Mouse (Mus musculus) megakaryocyte, embryonic 14.5 days (primary cell): ENCODE measurements at regions not wholly inside any gene's neighbourhood (a gene's known extent, or its start where the extent isn't known, plus 50 kb on each side); places are given as distances from the start of the nearest gene placed in this dataset.

Experiments
- FLI1 ChIP-seq: IDR thresholded peaks from 2 replicates; pipeline ENCODE4 v1.6.1; 2012; ENCODE audit warnings: low read length, inconsistent platforms, mixed read lengths
- GATA1 ChIP-seq: IDR thresholded peaks from 3 replicates; pipeline ENCODE4 v1.6.1; 2012; ENCODE audit warnings: mixed read lengths, low read length, inconsistent platforms, borderline replicate concordance

DNA sequence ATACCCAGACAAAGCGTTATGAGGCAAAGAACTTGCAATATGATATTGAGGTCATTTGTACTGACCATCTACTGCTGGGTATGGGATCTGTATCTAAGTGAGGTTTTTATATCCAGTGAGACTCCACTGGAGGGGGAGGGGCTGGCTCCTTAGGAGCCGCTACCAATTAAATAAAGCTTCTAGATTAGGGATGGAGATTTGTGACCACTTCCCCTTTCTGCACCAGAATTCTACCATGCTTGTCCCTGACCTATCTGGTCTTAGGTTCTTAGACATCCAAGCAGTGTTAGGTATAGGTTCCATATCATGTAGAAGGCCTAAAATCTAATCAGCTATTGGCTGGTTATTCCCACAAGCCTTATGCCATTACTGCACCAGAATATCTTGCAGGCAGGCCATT lies 67.9 kb upstream of the Adarb2 start:
- no peak for TF ChIP-seq GATA1
- no peak for TF ChIP-seq FLI1
